Mouse (Mus musculus) limb, embryonic 15.5 days (tissue): ENCODE measurements around the gene Psmd11. TPM values are rescaled to one million over a fixed set of nuclear protein-coding genes. Genes with fewer than 3 reads are reported as not detected.

Experiments used
- ATAC-seq: fragments of 200-750 bp; cut with Nextera tagmentation; 2 replicates; pipeline ENCODE4 v1.8.0; 2017; ENCODE audit warnings: low read depth, moderate TSS enrichment; ENCODE audit not compliant: insufficient number of reproducible peaks, low FRiP score, low TSS enrichment
- H3K27ac ChIP-seq: fragments of 300-500 bp; sonication (generic); 2 replicates; pipeline ENCODE4 v1.5.1; 2015; ENCODE audit warnings: moderate library complexity, mild to moderate bottlenecking, inconsistent platforms
- H3K27me3 ChIP-seq: fragments of 300-500 bp; sonication (generic); 2 replicates; pipeline ENCODE4 v1.6.1; 2015; ENCODE audit warnings: inconsistent platforms
- H3K36me3 ChIP-seq: fragments of 300-500 bp; sonication (generic); 2 replicates; pipeline ENCODE4 v1.6.1; 2015; ENCODE audit warnings: inconsistent platforms
- H3K4me1 ChIP-seq: fragments of 300-500 bp; sonication (generic); 2 replicates; pipeline ENCODE4 v1.6.1; 2015; ENCODE audit warnings: inconsistent platforms
- H3K4me2 ChIP-seq: fragments of 300-500 bp; sonication (generic); 2 replicates; pipeline ENCODE4 v1.6.1; 2015; ENCODE audit warnings: mild to moderate bottlenecking, inconsistent platforms
- H3K4me3 ChIP-seq: fragments of 300-500 bp; sonication (generic); 2 replicates; pipeline ENCODE4 v1.5.1; 2015; ENCODE audit warnings: mild to moderate bottlenecking, inconsistent platforms
- H3K9ac ChIP-seq: fragments of 300-500 bp; sonication (generic); 2 replicates; pipeline ENCODE4 v1.6.1; 2015; ENCODE audit warnings: inconsistent platforms
- H3K9me3 ChIP-seq: fragments of 300-500 bp; sonication (generic); 2 replicates; pipeline ENCODE4 v1.6.1; 2016; ENCODE audit warnings: inconsistent platforms
- WGBS: fragments of 180-500 bp; shearing (Covaris S2); methylation state at CpG from one replicate; pipeline ENCODE4 v1.1.7; 2015; 5-methylcytosine and 5-hydroxymethylcytosine counted together
- polyA plus RNA-seq: library from polyadenylated mRNA; unstranded; fragments of >200 nt; fragmentation: Nextera tagmentation; extraction: Ambion mirVana; gene quantifications from 2 replicates; pipeline ENCODE4 v1.2.1, GENCODE M21; 2015

Gene Psmd11
- polyA plus RNA-seq, 1 experiment from 2014 or later, result 292 TPM

- no peak overlapping the region for H3K4me3 ChIP-seq
Observed at GRCm38 (mm10) chr11:80510124-80510523, 81.7 kb downstream of the Psmd11 start.

GRCm38 (mm10) chr11:80512313-80513056 lies 84.1 kb downstream of the Psmd11 start:
- WGBS, result 61% methylated on average over 19 of the region's 19 CpGs
- H3K9me3 ChIP-seq, result no peaks in the 10 kb centered on the region
- H3K27ac ChIP-seq, result no peak overlapping the region
- no peak overlapping the region for H3K9ac ChIP-seq
- no peak overlapping the region for H3K4me2 ChIP-seq
- H3K4me1 ChIP-seq, result peaks cover 5% of the 10 kb centered on the region
- no peaks in the 10 kb centered on the region for H3K27me3 ChIP-seq
- no peak overlapping the region for H3K4me3 ChIP-seq
- peak; percentile 20; the same call in 1 of the 2 replicates for ATAC-seq
- no peaks in the 10 kb centered on the region for H3K36me3 ChIP-seq

More at GRCm38 (mm10) chr11:80510124-80510523, 81.7 kb downstream of the Psmd11 start:
- ATAC-seq, result no peak
- H3K27ac ChIP-seq, result no peak overlapping the region
- 73% methylated on average over 10 of the region's 10 CpGs for WGBS
- H3K9ac ChIP-seq, result no peak overlapping the region
- H3K4me2 ChIP-seq, result no peak overlapping the region
- H3K4me1 ChIP-seq, result peaks cover 5% of the 10 kb centered on the region
- H3K36me3 ChIP-seq, result no peaks in the 10 kb centered on the region
- no peaks in the 10 kb centered on the region for H3K27me3 ChIP-seq
- H3K9me3 ChIP-seq, result no peaks in the 10 kb centered on the region

GRCm38 (mm10) chr11:80513796-80514195 lies 85.4 kb downstream of the Psmd11 start:
- Histone ChIP-seq H3K27me3 (no peaks in the 10 kb centered on the region), H3K27ac (no peak overlapping the region), H3K4me2 (no peak overlapping the region), H3K4me3 (no peak overlapping the region), H3K9me3 (no peaks in the 10 kb centered on the region), H3K9ac (no peak overlapping the region), H3K36me3 (no peaks in the 10 kb centered on the region), H3K4me1 (peaks cover 12% of the 10 kb centered on the region)
- 48% methylated on average over 7 of the region's 7 CpGs for WGBS
- ATAC-seq, result no peak

GRCm38 (mm10) chr11:80515346-80515745 lies 86.9 kb downstream of the Psmd11 start:
- H3K4me2 ChIP-seq, result no peak overlapping the region
- no peaks in the 10 kb centered on the region for H3K36me3 ChIP-seq
- no peak overlapping the region for H3K9ac ChIP-seq
- H3K9me3 ChIP-seq, result no peaks in the 10 kb centered on the region
- H3K4me1 ChIP-seq, result peaks cover 10% of the 10 kb centered on the region; the same call in 1 of the 2 replicates
- H3K27ac ChIP-seq, result no peak overlapping the region
- H3K27me3 ChIP-seq, result no peaks in the 10 kb centered on the region
- no peak overlapping the region for H3K4me3 ChIP-seq
- WGBS, result 47% methylated on average over 1 of the region's 1 CpGs
- ATAC-seq, result no peak

- ATAC-seq, result no peak
- Histone ChIP-seq H3K9me3 (no peaks in the 10 kb centered on the region), H3K4me2 (no peak overlapping the region), H3K9ac (no peak overlapping the region), H3K27ac (no peak overlapping the region), H3K27me3 (no peaks in the 10 kb centered on the region), H3K4me3 (no peak overlapping the region), H3K4me1 (peaks cover 10% of the 10 kb centered on the region; the same call in 1 of the 2 replicates), H3K36me3 (no peaks in the 10 kb centered on the region)
- WGBS, result 66% methylated on average over 8 of the region's 8 CpGs
Observed at GRCm38 (mm10) chr11:80515895-80516294, 87.5 kb downstream of the Psmd11 start.

- no peak overlapping the region for H3K4me3 ChIP-seq
- H3K27me3 ChIP-seq, result no peaks in the 10 kb centered on the region
- H3K27ac ChIP-seq, result no peak overlapping the region
- H3K4me2 ChIP-seq, result no peak overlapping the region
- no peak for ATAC-seq
- H3K9me3 ChIP-seq, result no peaks in the 10 kb centered on the region
- H3K36me3 ChIP-seq, result no peaks in the 10 kb centered on the region
- H3K9ac ChIP-seq, result no peak overlapping the region
- H3K4me1 ChIP-seq, result peaks cover 10% of the 10 kb centered on the region; the same call in 1 of the 2 replicates
- 40% methylated on average over 9 of the region's 9 CpGs for WGBS
Observed at GRCm38 (mm10) chr11:80518421-80519367, 90.3 kb downstream of the Psmd11 start.

- 67% methylated on average over 2 of the region's 2 CpGs for WGBS
Observed at GRCm38 (mm10) chr11:80521148-80521547, 92.7 kb downstream of the Psmd11 start.

More at GRCm38 (mm10) chr11:80521148-80521547, 92.7 kb downstream of the Psmd11 start:
- H3K36me3 ChIP-seq, result no peaks in the 10 kb centered on the region
- H3K9ac ChIP-seq, result no peak overlapping the region
- ATAC-seq, result no peak
- no peak overlapping the region for H3K4me2 ChIP-seq
- no peaks in the 10 kb centered on the region for H3K9me3 ChIP-seq
- H3K27me3 ChIP-seq, result no peaks in the 10 kb centered on the region
- no peak overlapping the region for H3K4me3 ChIP-seq
- peaks cover 10% of the 10 kb centered on the region; the same call in 1 of the 2 replicates for H3K4me1 ChIP-seq
- no peak overlapping the region for H3K27ac ChIP-seq

Other genes with a start within 250 kb of the Psmd11 start
- gene Rnf135, start 244.8 kb upstream of the Psmd11 start, polyA plus RNA-seq, result 9.2 and 10.1 TPM in 2 replicates
- 51.3 and 54.1 TPM in 2 replicates for gene Rhot1, start 219.6 kb upstream of the Psmd11 start, polyA plus RNA-seq
- 5.7 and 7.8 TPM in 2 replicates for gene Rhbdl3, start 127.7 kb upstream of the Psmd11 start, polyA plus RNA-seq
- 21.2 and 21.6 TPM in 2 replicates for gene 5730455P16Rik, start 50.6 kb upstream of the Psmd11 start, polyA plus RNA-seq
- gene Zfp207, start 45.3 kb upstream of the Psmd11 start, polyA plus RNA-seq, result 193 and 196 TPM in 2 replicates
- gene Cdk5r1, start 48.4 kb downstream of the Psmd11 start, polyA plus RNA-seq, result 2.3 and 3.2 TPM in 2 replicates